Mouse (Mus musculus): ENCODE results near the gene Gm49387.

The Gm49387 gene

DNA sequence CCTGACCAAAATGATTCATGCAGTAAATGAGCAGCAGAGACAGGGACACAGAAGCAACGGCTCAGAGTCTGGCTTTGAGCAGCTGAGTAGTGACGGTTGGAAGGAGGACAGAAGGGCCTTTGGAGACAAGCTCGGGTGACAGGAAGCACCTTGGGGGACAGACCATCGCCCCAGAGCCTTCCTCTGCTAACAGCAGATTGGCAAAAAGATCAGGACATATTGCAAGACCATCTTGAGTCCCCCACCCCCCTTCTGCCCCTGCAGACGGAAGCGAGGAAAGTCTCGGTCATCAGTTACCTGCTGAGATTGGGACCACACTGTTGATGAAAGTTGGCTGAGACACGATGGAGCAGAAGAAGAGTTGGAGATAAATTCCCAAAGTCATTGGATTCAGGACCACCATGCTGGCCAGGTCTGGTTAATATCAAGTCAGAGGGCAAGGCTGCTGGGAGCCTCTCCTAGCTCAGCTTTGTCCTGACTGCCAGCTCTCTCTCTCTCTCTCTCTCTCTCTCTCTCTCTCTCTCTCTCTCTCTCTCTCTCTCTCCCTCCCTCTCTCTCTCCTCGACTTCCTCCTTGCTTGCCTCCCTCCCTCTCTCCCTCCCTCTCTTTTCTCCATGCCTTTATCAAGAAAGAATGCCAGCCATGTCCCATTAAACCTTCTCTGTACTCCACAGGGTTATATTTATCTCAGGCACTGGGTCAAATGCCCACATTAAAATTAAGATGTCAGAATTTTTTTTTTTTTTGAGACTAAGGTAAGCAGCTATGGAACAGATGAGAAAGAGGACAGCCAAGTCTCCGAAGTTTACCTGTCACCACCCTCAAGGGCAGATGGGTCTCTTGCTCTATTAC lies 63.6 kb downstream of the Gm49387 start:
- in situ Hi-C loops (cut with MboI, MseI) = no loop called here

DNA sequence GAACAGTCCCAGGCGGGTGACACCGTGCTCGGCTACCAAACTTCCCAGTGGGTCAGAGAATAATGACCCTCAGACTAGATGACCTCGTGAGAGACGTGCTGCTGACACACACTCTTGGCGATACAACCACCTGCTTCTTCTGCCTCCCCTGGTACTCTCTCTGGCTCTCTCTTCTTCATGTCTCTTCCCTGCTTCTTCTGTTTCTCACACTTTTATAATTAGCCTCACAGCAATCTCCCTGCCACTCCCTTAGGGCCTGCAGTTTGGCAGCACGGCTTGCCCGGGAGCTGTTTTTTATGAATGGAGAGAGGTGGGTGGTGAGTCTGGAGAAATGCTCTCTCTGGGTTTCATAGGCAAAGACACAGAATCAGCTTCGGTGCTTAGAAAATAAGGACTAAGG lies 64.8 kb downstream of the Gm49387 start:
- in situ Hi-C loops (cut with MboI, MseI) = no loop called here

DNA sequence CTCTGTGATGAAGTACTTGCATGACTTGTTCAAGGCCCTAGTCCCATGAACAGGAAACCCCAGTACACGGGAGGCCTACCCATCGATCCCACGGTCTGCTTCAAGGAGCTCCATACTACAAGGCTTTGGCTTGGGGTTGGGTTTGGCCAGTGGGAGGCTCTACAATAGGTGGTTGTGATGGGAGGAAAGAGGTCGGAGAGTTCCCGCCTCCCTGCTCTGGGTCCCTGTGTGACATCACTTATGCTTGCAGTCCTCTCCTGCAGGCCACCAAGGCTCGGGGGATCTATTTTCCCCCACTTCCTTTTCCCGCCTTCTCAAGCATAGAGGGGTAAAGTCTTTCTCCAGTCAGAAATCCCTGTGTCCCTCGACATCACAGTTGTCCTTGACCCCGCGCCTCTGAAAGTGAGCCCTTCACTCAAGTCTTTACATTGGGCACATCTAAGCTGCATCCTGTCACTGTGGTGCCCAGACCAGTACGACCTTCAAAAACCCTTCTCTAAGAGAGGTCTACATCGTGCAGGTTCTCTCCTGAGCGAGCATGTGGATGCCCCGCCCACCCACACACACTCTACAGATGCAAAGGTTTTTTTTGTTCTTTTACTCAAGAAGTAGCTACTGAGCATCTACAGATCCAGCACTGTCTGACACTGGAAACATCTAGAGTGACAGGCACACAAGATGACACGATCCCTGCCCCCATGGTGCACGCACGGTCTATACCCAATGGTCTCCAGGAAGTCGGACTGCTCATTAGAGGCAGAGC lies 65.6 kb downstream of the Gm49387 start:
- in situ Hi-C loops (cut with MboI, MseI) = no loop called here

DNA sequence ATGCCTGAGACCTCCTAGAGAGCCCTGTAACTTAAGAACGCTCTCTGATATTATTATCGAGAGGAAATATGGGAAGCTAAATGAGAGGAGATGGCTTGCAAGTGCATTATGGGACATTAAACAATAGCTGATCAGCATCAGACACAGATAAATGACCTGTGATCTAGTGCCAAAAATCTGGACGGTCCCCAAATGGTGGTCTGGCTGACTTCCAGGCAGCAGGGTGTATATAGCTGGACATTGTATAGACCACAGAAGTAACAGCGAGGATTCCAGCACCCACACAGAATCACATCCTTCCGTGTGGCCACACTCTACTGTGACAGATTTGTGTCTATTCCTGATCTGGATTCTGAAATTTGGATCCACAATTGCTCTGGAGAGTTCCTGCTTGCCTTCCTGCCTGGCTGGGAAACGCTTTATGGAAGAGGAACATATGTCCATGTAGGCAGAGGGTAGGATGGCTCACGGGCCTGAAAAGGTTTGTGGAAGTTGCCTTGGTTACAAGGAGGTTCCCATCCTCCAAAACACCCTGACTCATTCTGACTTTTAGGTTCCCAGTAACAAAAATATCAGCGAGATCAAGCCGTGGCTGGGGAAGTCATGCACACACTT lies 68.0 kb downstream of the Gm49387 start:
- in situ Hi-C loops (cut with MboI, MseI) = no loop called here

DNA sequence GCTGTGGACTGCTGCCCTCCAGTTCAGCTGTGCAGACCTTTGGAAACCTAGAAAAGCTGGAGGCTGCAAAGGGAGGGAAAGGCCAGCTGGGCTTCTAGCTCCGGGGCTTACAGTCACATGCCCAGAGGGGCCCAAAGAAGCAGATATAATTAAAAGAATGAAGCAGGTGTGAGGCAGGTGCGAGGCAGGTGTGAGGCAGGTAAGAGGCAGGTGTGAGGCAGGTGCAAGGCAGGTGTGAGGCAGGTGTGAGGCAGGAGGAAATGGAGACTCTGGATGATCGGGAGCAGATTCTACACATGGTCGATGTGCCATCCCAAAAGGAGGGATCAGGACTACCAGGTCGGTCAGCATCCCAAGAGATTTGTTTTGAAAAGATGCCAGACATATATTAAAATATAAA lies 69.3 kb downstream of the Gm49387 start:
- in situ Hi-C loops (cut with MboI, MseI) = no loop called here

DNA sequence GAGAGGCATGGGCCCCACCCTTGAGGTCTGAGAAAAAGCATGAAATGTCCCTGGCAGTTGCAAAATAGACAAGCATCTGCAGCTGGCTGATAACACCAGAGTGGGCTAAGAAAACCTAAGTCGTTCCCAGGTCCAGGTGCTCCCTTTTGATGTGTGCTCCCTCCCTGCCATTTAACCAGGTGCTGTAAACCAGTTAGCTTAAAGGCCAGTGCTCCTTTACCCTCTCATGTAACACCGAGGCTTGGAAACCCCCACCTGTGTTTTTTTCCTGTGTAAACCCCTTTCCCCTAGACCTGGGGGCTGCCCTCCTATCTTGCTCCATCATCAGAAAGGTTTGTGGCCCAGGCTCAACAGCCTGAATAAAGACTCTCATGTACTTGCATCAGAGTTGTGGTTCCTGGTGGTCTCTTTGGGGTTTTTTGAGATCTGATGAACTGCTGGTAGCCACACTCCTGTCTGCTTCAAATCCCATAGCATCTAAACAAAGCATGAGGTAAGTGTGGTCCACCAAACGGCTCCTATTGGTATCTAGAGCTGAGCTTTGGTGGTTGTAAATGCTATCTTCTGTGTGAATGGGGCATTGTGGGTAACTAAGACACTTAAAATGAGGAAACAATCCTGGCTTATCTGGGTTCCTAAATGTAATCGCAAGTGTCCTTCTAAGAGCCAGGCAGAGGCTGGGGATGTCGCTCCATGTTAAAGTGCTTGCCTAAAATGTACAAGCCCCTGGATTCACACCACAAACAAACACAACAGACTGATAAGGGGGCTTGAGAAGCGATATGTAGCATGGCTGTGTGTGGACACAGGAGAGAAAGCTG lies 70.3 kb downstream of the Gm49387 start:
- in situ Hi-C loops (cut with MboI, MseI) = no loop called here

DNA sequence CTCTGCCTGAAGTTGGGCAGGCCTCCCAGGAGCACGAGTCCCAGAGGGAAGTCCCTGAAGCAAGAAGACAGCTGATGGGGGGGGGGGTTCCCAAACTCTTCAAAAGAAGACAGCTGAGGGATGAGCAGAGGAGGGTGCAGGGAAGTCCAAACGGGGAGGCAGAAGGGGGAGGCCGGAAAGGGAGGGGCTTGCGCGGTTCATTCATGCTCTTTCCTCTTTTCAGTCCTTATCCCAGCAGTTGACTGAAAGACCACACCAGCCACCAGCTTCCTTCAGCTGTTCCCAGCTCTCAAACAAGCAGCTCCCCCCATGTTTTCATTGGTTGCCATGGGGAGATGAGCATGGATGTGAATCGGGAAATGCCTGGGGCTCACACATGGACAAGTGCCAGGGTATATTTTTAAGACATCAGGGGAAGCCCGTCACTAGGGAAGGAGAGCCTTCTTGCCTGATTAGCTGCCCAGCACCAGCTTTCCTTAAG lies 71.5 kb downstream of the Gm49387 start:
- in situ Hi-C loops (cut with MboI, MseI) = no loop called here

DNA sequence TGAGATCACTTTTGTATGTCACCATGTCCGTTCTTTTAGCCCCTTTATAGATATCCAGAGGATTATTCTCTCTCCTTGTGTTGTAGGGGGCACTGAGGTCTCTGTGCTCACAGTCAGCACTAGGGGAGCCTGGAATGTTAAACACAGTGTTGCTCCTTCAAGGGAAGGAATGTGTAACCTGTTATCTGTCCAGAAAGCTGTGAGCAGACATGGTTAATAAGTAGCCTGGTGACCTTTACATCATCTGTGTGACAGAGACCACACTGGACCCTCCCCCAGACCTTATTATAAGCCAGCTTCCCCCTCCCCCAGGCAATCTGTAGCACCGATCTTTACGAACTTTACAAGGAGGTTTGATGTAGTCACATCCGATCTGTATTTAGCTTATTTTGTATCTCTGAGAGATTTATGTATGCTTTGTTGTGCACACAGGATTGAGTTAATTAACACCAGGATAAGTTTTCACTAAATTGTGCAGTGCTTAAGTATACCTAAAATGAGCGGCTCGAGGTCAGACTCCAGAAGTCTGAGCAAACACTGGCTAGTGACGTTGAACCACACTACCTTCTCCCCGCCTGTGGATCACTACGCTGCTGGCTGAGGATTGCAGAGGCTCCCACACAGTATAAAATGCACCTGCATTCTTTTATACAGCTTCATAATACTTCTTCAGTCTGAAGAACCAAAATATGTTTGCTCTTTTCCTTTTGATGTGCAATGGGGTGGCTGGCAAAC lies 75.0 kb downstream of the Gm49387 start:
- in situ Hi-C loops (cut with MboI, MseI) = no loop called here

DNA sequence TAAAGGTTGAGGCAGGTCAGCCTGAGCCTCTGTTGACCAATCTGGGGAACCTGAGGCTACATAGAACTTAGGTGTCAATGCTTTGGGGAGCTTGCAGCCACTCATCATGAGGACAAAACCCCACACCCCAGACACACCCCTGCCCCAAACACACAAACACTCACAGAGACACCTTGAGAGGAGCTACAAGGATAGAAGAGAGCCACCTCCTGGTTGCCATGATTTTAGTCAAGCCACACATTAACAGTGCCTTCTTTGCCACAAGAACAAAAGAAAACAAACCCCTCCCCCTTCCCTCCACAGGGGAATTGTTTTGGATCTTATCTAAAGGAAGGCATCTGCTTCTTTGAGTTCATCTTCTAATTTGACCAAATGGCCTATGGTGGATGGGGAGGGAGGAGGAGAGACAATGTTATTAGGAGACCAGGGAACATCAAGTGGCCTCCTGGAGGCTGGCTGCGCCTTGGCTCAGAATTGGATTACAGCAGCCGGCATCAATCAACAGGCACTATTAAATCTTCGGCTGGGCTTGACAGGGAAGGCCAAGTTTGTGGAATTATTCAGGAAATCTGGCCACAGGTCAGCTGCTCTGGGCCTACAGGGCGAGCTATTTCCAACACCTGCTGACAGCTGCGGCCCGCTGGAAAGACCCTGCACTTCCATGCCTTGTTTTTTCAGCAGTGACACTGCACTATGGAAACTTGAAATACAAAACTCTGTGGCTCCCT lies 76.1 kb downstream of the Gm49387 start:
- in situ Hi-C loops (cut with MboI, MseI) = no loop called here

DNA sequence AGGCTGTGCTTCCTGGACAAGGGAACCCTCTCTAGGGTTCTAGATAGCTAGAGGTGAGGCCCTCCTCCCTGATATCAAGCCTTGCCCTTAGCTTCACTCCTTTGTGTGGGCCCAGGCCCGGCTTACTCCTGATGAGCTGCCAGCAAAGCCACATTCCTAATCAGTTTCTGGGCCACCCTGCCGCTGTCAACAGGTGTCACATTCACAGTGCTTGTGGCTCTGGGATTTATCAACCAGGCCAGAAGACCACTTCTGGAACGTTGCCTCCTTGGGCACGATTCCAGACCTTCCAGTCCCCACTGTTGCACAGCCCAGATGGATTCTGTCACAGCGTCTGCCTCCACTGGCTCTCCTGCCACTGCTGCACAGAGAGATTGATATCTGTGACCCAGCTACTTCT lies 79.8 kb downstream of the Gm49387 start:
- in situ Hi-C loops (cut with MboI, MseI) = no loop called here

DNA sequence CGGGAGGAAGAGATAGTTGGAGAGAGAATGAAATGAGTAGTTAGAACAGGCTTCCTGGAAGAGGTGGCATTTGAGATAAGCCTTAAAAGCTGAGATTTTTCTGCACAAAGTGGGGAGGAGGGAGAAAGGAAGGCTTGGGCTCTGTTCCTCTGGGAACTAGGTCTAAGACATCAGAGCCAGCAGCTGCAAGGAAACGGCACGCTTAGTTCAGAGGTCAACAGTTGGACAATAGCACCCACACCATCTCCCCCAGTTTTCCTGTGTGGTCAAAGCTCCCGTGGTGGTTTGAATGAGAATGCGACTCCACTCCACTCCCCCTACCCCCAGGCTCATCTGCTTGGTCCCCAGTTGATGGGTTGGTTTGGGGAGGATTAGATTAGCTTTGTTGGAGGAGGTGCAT lies 81.5 kb downstream of the Gm49387 start:
- in situ Hi-C loops (cut with MboI, MseI) = no loop called here

DNA sequence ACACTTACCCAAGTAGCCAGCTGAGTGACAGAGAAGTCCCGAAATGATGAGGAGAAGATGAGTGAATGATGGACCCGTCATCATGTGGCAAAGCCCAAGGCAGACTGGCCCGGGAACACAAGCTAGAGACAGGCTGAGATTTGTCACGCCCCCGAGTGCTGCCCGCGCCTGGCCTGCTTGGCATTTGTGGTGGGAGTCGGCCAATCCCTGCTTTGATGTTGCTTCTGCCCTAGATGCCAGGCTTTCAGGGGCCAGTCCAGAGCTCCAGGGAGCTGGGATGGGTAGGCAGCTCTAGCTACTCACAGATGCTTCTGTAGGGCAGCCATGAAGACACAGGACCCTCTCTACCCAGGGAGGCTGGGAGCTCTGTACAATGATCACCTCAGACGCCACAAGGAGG lies 82.9 kb downstream of the Gm49387 start:
- in situ Hi-C loops (cut with MboI, MseI) = no loop called here

DNA sequence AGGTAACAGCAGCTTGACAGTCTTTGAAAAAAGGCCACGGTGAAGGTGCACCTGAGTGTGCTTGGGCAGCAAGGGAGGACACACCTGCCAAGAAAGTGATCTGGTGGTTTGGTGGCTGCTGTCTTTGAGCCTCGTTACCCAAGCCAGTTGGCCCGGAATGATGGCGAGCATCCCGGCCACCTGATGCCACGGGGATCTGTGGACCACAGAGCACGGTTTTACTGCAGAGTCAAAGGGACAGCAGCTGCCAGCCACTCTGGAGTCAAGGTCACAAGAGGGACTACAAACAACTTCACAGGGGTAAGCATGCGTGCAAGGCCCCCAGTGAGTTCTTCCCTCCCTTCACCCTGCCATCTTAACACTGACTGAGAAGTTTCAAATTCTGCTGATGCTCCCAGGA lies 83.4 kb downstream of the Gm49387 start:
- in situ Hi-C loops (cut with MboI, MseI) = no loop called here

DNA sequence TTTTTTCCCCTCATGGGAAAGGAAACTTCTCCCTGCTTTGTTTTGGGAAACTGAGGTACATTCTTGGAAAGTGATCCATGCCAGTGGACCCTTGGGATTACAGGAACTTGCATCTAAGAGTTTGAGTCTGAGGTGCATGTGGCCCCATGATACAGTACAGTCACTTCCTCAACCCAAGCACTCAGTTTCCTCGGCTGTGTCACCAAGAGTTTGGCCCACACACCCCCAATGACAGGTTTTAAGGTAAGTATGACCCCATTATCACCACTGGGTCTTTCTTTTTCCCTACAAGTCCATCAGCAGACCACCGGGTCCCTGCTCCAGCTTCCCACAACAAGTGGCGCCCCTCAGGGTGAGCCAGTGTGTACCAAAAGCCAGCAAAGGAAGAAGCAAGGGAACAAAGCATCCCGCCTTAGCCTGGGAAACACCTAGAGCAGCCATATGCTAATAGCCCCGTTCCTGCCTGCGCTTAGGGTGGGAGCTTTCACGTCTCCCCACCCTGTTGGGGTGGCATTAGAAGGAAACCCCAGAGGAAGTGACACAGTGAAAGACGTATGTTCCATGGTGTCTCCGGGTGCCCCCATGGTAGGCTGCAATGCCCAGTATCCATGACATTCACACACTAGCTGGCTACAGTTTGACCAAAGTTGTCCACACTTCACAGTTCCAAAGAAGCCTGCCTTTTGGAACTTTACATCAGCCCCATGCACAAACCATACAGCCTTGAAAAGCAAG lies 84.0 kb downstream of the Gm49387 start:
- in situ Hi-C loops (cut with MboI, MseI) = no loop called here

DNA sequence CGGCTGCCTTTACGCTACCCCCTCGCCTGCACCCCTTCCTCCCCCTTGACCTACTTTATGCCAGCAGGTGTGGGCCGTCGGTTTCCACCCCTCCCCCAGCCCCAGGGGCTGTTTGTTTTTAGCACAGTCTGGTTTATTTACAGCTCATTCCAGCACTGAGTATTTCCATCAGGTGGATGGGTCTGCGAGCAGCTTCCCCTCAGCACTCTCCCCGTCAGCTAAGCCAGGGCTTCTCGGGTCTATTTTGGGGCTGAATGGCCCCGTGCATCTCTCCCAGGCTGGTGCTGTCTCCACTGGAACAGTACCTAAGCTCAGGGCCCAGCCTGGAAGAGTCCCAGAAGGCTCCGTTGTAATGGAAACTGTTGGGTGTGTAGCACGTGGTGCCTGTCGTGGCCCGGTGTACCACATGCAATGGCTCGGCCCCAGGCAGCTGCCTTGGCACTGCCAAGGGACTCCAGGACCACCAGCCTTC lies 84.7 kb downstream of the Gm49387 start:
- in situ Hi-C loops (cut with MboI, MseI) = no loop called here

DNA sequence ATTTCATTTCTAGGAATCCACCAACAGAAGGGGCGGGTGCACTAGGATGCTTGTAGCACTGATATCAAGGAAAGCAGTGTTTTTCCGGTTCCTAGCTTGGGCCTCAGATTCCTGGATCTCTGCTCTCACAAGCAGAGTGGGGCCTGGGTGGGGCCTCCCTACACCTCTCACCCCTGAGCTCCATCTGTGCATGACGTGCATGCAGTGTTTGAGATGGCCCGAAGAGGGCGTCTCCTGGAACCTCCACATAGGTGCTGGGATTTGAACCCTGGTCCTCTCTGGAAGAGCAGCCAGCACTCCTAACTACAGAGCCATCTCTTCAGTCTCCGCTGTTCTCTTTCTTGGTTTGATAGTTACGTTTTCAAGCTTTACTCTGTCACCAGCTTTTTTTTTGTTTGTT lies 85.7 kb downstream of the Gm49387 start:
- in situ Hi-C loops (cut with MboI, MseI) = no loop called here

DNA sequence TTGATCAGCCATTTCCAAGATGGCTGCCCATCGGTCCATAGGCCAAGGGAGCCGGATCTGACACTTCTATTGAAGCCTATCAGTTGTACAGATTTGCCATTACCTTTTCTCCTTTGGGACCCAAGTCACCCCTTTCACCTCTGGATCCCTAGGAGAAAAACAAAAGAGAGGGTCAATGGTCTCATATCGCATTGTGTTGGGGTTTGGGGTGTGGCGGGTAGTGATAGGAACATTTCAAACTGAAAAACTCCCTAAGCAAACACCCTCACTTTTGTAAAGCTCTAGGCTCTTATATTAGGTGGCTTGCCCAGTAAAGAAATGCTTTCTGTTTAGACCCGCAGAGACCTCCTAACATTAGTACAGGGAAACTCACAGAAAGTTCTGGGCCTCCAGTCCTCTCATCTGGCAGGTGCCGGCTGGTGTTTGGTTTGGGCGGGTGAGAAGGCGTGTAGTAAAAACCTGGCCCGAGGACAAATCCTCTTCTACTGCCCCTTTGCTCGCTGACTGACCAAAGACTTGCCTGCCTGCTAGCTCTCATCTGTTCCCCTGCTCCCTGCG lies 96.7 kb downstream of the Gm49387 start:
- in situ Hi-C loops (cut with MboI, MseI) = no loop called here

DNA sequence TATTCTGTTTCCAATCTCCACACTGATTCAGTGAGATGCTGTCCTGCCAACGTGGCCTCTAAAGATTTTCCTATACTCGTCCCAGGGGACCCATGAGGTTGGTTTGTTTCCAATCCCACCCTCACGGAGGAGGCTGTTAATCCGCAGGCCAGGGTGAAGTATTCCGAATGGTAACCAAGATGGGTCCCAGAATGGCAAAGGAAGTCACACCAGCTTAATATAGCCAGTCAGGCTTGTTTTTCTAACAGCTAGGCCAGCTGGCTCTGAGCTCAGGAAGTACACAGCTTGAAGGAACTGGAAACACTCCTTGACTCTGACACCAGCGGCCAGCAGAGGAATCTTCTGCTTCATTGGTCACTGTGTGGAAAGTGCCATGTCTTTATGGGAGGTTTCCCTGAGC lies 103.4 kb downstream of the Gm49387 start:
- in situ Hi-C loops (cut with MboI, MseI) = no loop called here

DNA sequence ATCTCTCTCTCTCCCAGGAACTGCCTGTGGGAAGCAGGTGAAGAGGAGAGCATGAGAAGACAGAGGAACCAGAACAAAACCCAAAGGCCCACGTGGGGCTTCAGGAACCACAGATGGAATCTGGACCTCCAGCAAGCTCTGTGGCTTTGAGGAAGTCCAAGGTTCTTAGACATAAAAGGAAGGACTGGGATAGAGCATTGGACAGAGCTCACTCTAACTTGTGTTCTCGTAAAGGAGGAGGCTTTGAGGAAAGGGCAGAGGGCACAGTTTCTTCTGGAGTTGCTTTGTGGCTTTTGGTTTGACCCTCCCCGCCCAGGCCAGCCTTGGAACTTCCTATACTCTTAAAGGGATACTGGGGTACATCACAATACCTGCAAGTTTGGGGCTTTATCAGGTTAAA lies 108.0 kb downstream of the Gm49387 start:
- in situ Hi-C loops (cut with MboI, MseI) = no loop called here
